Mouse (Mus musculus) layer of hippocampus, adult 9-10 months (tissue): ENCODE measurements around the gene Draxin.
"Not testable (repeated sequence)": the region's sequence is repeated elsewhere in the genome, so short reads cannot be mapped to it uniquely, and the experiment has no call there.

Source experiments
- DNase-seq: peaks from one replicate; pipeline ENCODE4 v3.0.0; 2022; ENCODE audit warnings: low spot score

Gene Draxin

DNA sequence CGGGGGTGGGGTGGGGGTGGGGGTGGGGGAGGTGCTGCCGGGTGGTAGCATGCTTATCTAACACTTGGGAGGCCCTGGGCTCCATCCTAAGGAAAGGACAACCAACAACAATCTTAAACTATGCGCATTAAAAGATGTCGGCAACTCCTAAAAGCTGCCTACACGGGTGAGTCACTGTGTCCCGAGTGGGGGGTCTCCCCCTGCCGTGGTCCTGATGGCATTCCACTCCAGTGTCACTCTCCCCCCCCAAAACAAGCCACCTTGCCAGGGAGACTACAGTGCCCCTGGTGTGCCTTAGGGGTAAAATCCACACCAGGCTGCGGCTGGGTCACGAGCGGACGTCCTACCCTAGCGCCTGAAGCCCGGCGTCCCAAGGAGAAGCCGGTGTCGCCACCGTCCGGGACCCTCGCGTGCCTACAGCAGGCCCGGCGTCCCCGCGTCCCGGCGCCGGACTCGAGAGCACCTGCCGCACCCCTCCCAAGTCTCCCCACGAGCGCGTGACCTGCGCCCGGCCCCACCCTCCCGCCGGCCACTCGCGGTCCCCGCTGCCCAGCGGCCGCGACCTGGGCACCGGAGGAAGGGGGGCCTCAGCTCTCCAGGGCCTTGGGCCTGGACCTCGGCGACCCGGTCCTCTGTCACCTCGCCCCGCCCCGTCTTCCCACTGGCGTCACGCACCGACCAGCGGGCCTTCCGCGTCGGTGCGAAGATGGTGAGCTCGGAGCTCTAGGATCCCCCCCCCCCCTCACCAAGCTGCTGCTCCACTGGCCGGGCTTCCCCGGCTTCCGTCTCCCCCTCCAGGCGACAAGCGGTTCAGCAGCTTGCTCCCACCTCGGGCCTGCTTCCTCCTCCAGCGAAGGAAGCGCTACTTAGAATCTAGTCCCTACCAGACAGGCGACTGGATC lies 21.0 kb upstream of the Draxin start, which contains the start of gene Fbxo6:
Gene Fbxo6 (minus strand): TSS at position 874 of the 902 bp plus-strand sequence.
- no peak for DNase-seq

DNA sequence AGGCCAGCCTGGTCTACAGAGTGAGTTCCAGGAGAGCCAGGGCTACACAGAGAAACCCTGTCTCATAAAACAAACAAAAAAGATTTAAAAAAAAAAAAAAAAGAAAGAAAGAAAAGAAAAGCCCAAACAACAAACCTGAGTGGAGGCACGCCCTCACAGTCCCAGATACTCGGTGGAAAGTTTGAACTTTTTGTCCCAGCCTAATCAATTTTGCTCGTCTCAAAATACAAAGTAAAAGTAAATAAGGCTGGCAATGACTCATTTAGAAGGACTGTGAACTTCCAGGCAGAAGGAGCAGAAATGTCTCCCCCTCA lies 20.4 kb upstream of the Draxin start:
- no peak for DNase-seq

DNA sequence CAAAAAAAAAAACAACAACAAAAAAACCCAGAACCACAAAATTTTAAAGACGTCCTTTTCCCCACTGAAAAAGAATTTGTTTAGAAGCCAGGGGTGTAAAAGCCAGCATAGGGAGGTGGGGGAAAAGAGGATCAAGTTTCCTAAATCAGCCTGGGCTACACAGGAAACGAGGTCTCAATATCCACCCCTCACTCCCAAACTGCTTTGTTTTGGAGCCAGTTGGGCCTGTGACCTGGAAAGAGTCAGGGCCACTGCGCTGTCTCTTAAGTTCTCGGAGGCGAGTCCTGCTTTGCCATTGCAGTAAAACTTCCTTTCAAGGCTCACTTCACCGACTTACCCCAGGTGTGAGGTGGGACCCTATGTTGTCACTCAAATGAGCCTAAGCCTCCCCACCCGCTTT lies 19.7 kb upstream of the Draxin start:
- no peak for DNase-seq

DNA sequence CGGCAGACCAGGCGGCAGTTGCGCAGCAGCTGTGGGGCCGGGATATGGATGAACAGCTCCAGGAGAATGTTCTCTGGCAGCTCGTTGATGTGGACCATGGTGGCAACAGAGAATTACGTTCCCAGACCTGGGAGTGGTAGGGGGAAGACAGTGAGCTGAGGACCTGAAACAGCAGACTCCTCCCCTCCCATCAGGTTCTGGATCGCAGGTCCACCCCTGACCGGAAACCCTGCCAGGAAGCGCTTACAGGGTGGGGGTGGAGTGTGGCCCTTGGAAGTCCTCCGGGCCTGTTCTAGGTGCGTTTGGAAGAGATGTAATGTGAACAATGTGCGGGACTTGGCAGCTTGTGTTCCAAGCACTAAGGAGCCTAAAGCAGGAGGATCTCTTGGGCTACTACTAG lies 19.0 kb upstream of the Draxin start:
- DNase-seq: no peak

DNA sequence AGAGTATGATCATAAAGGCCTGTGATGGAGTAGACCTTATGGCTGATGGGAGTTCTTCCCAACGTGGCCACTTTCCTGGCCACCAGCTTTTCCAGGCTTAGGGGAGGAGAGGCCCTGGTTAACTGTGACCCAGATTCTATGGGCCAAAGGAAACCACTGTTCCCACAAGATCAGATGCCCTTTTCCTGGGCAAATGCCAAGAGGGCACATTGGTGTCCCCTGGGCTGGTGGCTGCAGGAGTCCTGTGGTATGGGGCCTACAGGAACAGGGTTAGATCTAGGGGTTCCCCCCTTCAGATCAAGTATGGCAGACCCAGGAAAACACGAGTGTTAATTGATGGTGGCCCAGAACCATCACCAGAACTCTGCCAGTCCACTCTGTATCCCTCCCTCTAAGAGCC lies 17.2 kb upstream of the Draxin start:
- DNase-seq: no peak

DNA sequence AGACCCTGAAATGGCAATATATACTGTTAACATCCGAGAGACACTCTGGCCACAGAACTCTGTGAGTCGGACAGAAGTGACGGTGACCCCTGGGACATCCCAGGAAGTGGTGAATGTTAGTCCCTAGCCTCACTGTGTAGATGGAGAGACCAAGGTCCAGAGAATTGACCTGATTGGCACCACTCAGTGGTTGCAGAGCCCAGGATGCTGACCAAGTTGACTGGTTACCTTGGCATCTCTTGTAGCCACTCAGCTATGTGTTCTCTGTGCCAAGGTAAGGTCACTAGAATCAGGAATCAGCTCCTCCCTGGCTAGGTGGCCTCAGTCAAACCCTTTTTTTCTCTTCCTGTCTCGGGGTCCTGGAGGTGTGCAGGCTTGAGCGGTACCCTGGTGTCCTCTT lies 13.2 kb upstream of the Draxin start:
- no peak for DNase-seq

DNA sequence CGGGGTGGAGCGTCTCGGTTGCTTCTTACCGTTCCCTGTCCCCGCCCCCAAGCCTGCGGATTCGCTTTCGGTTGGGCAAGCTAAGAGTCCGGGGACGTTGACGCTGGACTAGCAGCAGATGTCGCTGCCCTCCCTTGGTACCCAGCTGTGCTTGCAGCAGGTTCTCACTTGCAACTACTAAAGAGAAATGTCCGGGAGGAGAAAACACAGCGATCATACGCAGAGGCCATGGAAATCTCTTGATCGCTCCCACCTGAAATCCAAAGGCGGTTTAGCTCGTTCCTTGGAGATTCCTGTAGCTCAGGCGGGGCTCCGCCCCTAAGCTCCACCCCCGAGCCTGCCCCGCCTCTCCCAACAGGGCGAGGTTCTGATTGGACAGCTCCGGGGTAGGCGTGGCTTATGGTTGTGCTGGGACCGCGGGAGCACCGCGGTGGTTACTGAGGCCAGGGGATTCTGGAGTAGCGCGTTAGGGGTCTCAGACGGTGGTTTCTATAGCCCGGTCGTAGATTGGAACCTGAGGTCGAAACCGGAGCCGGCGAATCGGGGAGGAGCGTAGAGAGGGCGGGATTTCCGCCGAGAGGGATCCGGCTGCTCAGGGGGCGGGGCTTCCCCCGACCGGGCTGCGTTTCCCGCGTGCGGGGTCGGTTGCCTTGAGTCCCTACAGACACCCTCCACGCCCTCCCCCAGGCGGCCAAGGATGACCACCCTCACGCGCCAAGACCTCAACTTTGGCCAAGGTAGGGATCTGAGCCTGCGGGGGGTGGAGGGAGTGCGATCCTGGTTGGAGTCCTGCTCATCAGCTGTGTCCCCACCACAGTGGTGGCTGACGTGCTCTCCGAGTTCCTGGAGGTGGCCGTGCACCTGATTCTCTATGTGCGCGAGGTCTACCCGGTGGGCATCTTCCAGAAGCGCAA lies 9.9 kb upstream of the Draxin start:
- peak; percentile 95 for DNase-seq

DNA sequence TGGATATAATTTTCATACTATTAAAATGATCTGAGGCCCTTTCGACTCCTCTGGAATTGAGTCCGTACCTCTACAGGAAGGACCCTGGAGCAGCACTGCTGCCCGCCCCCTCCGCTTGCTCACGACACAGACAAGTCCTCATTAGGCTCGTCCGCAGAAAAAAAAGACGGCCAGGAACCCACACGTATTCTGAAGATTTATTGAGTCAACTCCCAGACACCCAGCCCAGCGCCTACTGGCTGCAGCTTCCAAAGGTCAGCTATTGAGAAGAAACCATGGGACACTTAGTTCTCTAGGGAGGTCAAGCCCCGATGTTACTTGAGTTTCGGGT lies 9.2 kb upstream of the Draxin start:
- DNase-seq: no peak

DNA sequence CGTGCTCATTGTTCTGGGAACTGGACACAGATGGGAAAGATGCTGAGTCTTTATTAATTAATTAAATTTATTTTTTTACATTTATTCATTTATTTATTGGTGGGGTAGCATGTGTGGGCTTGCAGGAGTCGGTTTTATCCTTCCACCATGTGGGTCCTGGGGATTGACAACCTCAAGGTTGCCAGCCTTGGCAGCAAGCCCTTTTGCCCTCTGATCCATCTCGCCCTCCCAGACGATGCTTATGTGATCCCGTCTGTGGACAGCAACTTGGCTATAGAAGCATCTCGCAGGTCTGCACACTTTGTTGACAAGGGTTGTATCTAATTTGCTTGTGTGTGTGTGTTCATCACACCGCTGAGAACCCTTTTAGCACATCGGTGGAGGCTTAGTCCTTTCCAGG lies 7.0 kb upstream of the Draxin start:
- DNase-seq: no peak

DNA sequence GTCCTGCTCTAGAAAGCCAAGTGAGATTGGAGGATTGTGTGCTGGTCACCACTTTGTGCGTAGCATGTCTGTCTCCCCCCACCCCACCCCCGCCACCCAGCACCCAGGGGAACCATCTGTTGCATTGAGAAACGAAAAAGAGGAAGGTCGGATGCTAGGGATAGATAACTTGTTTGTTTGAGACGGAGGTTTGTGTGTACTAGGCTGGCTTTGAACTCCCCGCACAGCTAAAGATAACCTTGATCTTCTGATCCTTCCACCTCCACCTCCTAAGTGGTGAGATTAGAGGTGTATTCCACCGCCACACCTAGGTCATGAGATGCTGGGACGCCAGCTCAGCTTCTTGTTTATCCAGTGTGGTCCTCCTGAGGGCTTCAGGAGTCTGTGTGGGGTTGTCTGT lies 4.5 kb upstream of the Draxin start:
- no peak for DNase-seq

DNA sequence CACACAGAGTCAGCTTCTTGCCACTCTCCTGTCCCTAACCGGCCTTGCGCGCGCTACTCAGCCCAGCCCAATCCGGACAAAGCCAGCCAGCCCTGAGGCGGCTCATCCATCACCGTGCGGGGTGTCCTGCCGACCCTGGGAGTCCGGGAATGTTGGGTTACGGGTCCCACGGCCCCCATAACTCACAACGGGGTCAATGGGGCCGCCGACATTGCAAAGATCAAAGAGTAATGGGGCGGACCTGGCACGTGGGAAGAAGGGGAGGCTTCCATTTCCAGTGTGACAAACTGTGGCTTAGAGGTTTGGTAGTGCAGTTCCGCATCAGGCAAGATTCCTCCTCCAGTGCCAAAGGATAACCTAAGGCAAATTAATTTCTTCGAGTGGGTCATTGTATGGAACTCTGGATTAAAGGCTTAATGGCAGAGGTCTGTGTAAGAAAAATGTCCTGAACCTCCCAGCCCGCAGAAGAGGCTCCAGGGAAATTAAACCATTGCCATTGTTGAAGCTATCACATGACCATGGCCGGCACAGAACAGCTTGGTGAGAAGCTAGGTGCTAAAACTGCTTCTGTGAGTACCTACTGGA lies 1.1 kb upstream of the Draxin start:
- DNase-seq: no peak

DNA sequence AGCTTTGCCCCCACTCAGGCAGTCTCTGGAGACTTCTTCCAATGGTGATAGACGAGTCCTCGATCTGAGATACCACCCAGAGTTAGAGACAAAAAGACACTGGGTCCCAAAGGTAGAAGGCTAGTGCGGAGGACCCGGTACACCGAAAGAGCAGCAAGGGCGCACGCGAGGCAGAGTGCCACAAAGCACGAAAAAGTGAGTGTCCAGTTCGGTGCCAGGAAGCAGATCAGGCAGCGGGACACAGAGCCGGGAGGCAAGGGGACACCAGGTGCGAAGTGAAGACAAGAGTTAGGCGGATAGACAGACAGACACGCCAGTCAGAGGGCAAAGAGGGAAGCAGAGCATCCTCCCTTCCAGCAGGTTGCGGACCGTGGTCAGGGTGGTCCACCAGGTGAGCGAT lies 365 bp downstream of the Draxin start, which contains the start of gene Mad2l2:
Gene Mad2l2 (plus strand): TSS at position 252 of the 400 bp plus-strand sequence.
- no peak for DNase-seq

DNA sequence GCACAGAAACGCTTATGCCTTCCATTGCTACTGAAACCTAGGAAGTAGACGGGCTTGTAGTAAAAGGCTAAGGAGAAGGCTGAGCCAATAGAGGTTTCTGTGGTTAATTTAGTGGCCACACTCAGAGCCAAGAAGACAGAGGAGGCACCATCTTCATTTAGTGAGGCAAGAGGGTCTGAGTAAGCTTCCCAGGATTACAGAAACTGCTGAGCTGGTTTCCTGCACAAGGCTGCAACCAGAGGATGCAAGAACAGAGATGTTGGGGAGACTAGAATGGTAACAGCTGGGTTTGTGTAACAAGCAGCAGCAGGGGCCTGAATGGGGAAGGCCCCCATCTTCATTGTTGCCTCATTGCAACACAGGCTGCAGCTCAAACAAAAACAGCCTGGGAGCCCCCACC lies 1.8 kb downstream of the Draxin start:
- no peak for DNase-seq

DNA sequence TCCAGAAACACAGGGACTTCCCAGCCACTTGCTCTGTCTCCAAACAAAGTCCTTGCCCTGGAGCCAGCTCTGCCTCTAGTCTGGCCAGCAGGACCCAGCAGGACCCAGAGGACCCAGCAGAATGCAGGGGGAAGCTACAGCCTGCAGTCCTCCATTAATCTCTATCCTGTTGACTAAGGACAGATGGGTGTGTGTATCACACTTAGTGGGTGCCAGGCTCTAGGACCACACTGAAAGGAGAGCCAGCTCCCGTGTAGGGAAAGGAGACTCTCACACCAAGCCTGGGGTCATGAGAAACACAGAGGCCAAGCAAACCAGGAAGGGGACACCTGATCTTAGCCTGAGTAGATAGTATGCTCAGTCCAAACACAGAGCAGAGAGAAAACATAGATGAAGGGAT lies 2.3 kb downstream of the Draxin start:
- DNase-seq: no peak

DNA sequence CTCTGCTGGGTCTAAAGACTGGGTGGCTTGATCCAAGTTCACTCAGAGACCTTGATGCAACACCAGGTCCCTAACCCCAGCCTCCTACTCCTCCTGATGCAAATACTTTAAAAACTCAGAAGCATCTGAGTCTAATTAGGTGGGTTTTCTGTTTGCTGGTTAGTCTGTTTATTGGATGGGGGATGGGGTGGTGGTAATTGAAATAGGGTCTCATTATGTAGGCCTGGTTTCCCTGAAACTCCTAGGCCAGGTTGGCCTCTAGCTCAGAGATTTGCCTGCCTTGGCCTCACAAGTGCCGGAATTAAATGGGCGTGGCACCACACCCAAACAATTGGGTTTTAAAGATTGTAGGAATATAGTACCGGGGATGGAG lies 7.8 kb downstream of the Draxin start:
- no peak for DNase-seq

DNA sequence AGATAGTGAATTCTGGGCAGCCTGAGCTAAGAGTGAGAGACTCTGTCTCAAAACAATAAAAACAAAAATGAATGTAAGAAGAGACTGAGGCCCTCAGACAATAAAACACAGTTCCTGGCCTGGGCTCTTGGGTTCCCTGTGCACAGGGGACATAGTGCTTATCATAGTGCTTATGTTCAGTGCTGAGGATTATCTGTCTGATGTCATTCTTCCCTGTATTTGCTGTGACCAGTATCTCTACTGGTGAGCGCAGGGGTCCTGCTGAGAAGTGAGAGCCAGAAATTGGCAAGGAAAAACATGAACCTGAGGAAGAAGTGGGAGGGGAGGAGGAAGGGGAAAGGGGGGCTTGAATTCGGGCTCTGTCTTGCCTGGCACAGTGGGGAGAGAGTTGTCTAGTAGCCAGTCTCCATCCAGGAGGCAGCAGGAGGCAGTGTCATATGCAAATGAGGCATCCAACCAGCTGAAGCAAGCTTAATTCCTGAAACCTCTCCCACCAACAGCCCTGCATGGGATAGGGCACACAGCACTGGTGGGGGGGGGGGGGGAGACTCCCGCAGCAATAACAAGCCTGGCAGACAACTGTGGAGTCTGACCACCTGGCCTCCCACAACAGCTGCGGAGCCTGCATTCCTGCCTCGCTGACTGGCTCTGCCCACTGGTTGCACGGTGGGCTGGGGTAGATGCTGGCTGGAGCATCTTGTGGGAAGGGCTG lies 8.4 kb downstream of the Draxin start:
- DNase-seq: no peak

DNA sequence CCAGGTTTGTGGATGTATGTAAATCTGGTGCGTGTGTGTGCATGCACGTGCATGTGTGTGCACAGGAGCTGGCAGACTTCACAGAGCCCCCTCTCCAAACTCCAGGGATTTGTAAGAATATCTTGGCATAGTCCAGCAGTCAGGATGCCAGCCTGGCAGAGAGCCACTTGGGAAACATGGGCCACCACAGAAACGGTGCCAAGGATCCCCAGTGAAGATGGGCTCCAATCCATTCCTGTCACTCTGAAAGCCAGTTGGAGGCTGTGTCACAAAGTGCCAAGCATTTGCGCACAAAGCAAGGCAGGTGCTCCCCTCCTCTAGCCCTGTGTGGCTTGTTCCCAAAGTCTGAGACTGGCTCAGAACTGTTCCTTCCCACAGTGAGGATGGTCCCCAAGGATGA lies 9.1 kb downstream of the Draxin start:
- no peak for DNase-seq

DNA sequence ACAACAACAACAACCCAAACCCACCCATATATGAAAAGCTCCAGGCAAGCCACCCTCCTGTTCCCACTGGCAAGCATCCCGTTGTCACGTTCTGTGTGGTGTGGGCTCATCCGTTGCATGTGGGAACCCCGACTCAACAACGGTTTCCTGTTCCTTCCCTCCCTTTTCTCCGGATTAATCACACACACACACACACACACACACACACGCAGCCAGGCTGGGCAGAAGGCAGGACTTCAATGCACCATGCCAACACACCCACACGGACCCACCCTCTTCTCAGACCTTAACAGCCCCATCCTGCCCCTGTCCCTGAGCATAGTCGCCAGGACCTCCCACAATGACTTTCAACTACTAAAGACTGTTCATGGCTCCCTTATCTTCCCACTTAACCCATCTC lies 9.9 kb downstream of the Draxin start:
- DNase-seq: no peak

DNA sequence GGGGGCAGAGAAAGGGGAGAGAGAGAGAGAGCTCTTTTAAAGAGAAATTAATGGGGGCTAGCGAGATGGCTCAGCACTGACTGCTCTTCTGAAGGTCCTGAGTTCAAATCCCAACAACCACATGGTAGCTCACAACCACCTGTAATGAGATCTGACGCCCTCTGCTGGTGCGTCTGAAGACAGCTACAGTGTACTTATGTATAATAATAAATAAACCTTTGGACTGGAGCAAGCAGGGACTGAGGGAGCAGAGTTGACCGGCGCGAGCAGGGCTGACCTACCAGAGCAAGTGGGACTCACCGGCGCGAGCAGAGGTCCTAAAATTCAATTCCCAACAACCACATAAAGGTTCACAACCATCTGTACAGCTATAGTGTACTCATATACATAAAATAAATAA lies 10.9 kb downstream of the Draxin start:
- not testable (repeated sequence) for DNase-seq

DNA sequence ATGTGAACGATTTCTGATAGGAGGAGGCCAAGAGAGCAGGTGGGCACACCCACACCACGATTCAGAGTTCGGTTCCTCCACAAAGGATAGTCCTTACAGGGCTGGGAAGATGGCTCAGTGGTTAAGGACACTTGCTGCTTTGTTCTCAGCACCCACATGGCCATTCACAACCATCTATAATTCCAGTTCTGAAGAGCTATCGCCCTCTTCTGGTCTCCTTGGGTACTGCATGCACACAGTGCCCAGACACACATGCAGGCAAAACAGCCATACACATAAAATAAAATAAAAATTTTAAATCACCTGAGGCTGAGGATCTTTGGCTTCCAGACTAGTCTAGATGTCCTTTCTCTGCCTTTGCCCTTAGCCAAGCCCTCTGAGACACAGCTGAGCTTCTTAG lies 13.1 kb downstream of the Draxin start:
- no peak for DNase-seq

DNA sequence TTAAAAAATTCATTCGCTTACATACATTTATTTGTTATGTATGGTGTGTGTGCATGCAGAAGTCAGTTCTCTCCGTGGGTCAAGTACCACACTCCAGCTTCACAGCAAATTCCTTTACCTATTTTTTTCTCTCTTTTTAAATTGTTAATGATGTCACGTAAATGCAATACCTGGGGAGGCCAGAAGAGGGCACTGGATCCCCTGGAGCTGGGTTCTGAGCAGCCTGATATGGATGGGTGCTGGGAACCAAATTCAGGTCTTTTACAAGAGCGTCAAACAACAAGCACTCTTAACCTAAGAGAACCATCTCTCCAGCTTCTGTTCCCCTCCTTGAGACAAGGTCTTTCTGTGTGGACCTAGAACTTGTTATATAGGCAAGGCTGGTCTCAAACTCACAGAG lies 13.8 kb downstream of the Draxin start:
- DNase-seq: no peak

DNA sequence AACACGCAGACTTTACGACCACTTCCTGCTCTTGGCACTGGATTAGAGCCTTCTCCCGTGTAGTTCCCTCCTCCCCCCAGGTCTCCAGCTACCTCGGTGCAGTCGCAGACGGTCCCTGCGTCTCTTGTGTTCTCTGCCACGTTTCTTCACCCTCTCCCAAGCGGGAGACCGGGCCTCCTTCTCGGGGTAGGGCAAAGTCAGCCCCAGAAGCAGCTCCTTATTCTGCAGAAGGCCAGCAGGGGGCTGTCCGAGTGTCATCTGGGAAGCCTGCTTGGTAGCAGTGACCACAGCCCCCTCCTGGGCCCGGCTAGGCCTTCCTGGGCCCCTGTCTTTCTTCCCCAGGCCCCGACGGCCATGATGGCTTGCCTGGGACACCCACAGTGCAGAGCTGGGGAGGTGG lies 15.0 kb downstream of the Draxin start:
- DNase-seq: no peak
